Mouse (Mus musculus) adipocyte (in vitro differentiated cells): ENCODE measurements around the gene Zfp638.
"Not testable (repeated sequence)": the region's sequence is repeated elsewhere in the genome, so short reads cannot be mapped to it uniquely, and the experiment has no call there.

Source experiments
- DNase-seq: peaks from one replicate; pipeline ENCODE4 v3.0.0-alpha.2; 2016; ENCODE audit warnings: low spot score

Gene Zfp638

DNA sequence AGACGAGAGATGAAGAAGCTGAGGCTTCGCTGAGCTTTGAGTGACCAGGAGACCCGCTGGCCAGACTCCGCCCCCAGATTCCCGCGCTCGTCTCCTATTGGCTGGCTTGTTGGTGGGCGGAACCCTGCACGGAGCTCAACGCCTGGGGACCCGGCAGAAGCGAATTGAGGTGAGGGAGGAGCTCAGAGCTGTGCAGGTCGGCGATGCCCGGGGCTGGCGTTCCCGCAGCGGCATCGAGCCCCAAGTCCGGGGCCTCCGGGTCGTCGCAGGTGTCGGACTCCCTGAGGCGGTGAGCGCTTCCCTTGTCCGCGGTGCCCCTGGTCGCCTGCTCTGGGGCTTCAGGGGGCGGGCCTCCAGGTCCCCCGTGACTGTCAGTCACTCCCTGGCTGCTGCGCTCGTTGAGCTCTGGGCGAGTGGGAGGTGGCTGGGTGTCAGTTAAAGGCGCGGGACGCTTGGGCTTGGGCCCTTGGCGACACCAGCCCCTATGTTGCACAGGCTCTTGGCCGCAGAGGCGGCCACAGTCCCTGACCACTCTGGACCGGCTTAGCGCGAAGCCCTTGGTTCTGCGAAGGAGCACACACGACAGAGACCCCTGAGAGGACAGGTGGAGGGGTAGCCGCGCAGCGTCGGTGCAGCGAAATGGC is at the start of gene Zfp638:
TSS of gene Zfp638 (plus strand) at position 156 of the 644 bp plus-strand sequence.
- DNase-seq = peak; percentile 22

DNA sequence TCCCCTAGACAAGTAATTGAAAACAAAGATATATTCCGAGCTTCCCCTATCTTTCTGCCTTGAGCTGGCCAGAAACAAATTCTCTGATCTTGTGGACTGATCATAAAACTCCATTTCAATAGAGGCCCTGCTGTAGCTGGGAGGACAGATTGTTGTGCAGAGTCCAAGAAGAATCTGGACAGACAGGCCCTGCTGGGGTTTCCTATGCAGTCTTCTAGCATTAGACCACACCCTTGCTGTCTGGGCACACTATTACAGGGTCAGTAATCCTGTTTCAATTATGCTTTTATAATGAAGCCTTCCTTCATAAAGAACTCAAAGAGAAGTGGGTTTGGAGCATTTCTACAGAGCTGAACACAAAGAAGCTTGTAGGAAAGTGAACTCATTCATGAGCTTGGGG is 47.9 kb upstream of the Zfp638 start:
- no peak for DNase-seq

DNA sequence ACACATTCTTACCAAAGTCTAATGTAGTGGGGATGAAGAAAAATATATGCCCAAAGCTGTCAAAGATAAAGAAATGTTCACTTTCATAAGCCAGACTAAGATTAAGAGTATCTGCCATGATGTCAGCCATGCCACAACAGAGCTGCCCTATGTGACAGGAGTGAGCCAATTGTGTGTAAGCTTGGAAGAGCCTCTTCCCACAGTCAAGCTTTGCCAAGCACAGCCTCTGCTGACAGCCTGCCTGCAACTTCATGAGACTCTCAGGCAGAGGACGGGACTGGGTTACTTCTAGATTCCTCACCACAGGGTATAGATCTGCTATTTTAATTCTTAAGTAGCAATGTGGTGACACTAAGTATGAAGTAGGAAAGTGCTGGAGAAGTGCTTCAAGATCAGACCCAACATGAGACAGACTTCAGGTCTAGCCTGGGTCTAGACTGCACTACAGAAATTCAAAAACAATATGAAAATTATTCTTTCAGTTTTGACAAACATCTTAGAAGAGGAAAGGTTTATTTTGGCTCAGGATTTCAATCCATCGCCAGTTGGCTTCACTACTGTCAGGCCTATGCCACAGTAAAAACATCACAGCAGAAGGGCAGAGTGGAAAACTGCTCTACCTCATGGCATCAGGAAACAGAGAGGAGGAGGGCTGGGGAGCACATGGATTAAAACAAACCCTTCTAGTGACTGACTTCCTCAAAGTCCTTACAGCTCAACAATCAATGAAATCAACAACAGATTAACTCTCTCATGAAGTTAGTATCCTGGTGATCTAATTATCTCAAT is 46.0 kb upstream of the Zfp638 start:
- DNase-seq = peak; percentile 81

DNA sequence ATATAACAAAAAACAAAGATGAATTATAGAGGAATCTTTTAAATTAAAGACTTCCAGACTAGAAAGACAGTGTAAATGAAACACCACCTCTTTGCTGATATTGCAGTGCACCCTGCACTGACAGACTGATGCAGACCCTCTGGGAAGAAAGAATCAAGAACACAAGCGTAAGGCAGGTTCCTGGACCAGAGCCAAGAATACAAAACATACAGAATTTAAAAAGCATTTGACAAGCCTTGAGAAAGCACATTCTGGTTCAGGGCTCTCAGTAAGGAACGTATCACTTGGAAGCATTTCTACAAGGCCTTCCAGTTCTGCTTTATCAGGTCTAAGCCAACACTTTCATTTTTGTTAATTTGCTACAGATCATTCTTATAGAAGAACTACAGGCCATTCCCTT is 45.1 kb upstream of the Zfp638 start:
- DNase-seq = no peak

DNA sequence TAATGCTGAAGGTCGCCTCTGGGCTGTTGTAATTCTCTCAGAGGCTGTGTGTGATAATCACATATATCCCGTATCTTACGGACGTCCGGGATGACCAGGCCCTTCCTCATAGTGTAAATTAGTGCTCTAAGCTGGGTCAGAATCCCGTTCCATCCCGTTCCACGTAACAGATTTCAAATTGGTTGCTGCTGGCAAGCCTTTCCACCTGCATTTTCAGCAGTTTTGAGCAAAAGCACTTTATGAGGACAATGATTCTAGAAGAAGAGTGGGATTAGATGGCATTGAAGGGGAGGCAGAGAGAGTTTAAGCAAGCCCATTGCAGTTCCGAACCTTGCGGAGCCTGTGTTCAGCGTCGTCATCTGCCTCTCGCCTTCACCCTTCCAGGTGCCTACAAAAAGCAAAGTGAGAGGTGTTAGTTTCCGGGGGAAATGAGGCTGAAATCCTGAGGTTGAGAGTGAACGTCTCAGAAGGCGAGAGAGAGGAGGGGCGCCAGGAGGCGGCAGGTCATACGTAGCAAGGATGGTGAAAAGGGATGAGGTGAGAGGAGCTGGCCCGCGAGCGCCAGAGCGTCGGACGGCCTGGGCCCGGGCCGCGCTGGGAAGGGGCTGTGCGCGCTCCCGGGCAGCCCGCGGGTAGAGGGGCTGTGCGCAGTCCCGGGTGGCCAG is 35.8 kb upstream of the Zfp638 start:
- no peak for DNase-seq

DNA sequence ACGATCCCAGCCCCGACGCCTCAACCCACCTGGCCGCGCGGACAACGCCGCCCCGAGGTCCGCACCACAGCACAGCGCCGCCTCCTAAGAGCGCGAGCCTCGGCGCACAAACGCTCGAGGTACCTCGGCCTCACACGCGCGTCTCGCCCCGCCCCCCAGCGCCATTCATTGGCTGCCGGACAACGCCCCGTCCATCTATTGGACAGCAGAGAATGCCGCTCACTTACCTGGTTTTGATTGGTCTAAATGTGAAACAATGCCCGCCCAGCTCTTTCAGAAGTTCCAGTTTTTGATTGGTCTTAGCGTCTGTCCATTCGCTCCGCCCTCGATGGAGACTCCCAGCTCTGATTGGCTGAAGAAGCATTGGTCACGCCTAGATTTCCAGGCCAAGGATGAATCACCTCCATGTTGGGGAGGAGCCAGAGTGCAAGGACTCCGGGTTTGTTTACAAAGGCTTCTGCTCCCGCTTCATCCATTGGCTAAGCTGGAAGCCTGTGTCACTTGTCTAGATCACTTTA is 35.2 kb upstream of the Zfp638 start, which contains the start of gene Paip2b:
TSS of gene Paip2b (minus strand) at position 136 of the 518 bp plus-strand sequence.
- peak; percentile 100 for DNase-seq

DNA sequence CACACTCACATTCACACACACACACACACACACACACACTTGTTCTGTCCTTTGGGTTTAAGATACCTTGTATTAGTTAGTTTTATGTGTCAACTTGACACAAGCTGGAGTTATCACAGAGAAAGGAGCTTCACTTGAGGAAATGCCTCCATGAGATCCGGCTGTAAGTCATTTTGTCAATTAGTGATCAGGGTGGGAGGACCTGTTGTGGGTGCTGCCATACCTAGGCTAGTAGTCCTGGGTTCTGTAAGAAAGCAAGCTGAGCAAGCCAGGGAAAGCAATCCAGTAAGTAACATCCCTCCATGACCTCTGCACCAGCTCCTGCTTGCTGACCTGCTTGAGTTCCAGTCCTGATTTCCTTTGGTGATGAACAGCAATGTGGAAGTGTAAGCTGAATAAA is 34.5 kb upstream of the Zfp638 start:
- DNase-seq = not testable (repeated sequence)

DNA sequence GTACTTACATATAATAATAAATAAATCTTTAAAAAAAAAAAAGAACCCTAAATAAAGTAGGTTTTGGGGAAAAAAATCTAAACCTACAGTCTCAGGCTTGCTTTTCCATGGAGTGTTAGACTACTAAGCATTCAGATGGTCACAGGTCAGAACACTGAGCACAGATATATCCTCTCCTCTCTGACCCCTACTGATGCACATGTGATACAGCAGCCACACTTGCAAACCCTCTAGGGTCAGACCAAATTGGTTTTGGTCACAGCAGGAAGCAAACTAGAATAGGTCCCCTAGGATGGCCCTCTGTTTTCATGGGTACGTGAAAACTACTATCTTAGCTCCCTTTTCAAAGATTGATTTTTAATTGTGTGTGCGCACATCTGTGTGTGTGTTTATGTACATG is 30.1 kb upstream of the Zfp638 start:
- DNase-seq = no peak

DNA sequence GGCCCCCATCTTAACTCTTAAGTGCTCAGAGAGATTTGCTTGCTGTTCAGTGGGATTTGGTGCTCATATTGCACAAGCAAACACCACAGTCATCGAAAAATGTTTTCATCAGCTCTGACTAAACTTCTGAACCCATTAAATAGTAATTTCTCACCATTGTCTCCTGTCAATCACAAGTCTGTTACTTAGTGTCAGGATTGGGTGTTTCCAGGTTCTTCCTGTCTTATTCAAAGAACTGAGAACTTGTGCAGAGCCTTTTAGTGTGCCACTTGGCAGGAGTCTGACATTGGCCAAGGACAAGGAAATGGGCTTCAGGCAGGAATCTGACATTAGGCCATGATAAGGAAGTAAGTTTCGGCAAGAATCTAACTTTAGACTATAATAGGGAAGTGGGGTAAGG is 28.9 kb upstream of the Zfp638 start:
- DNase-seq = no peak

DNA sequence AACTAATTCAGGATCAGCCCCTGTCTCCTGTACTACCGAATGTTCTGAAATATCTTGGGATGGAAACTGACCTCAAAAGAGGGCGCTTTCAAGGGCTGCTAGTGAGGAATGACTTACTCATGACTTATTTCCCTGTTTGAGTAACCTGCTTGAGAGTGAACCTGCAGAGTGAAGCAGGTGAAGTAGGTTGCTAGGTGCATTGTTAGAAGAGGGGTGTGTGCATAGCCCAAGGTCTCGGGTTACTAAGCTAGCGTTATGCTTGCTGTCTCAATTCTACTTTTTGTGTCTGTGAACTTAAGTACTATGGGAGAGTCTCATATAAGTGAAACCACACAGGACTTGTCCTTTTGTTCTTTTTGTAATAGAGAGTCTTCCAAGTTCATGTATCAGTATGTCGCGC is 26.8 kb upstream of the Zfp638 start:
- DNase-seq = no peak

DNA sequence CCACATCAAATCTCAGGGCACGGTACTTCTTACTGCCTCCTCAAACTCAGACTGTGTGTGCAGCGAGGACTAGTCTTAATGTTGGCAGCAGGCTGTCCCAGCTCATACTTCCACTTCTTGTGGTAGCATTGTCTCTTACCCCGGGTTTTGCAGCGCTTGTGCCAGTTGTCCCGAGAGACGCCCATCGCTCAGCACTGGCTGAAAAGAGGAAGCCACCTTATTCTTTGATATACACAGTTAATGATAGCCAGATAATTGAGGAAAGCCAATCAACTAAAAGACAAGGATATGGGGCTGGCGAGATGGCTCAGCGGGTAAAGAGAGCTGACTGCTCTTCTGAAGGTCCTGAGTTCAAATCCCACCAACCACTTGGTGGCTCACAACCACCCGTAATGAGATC is 22.0 kb upstream of the Zfp638 start:
- no peak for DNase-seq

DNA sequence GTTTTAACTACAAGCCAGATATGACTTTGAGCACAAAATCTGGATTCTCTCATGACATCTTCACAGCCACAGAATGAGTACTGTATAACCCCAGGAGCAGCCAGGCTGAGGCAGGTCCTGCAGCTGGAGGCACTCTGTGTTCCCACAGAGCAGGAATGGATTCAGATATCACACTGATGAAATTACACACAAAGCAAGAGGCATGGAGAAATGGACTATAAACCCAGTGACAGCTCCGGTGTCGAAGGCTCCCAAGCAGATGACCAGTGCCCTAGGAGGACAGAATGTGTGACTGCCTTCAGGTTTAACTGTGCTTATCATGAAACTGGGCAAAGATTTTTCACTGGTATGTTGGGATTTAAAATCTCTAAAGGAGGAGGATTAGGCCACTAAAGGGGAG is 20.8 kb upstream of the Zfp638 start:
- DNase-seq = no peak

DNA sequence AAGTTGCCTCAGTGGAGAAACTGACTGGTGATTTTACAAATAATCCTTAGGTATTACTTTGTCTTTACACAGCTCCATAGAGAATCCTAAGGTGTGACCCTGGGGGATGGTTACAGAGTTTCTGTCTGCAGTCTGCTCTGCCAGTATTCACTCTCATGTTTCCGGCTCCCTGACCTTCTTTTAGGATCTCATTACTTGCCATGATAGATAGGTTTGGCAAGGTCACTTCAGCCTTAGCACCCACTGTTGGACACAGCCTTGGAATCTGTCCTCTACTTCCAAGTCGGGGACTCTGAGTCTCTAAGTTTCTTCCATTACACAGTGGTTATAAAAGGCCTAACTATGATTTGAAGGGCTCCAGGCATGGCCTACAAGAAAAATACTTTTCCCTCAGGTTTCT is 17.5 kb upstream of the Zfp638 start:
- no peak for DNase-seq

DNA sequence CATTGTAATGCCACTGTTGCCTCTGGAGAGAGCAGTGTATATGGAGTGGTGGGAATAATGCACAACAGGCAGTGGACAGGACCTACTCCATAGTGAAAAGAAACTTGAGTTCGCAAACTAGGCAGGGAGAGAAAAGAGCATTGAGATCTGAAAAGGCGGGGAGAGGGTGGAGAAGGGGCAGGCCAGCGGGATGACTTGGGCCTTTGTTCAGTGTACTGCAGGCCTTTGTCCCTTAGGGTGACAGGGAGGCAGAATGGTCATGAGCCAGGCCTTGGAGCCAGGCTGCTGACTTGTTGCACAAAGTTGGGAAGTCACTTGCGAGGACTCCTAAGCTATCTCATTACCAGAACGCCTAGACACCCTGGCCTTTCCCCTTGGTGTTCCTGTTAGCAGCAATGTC is 9.4 kb upstream of the Zfp638 start:
- no peak for DNase-seq

DNA sequence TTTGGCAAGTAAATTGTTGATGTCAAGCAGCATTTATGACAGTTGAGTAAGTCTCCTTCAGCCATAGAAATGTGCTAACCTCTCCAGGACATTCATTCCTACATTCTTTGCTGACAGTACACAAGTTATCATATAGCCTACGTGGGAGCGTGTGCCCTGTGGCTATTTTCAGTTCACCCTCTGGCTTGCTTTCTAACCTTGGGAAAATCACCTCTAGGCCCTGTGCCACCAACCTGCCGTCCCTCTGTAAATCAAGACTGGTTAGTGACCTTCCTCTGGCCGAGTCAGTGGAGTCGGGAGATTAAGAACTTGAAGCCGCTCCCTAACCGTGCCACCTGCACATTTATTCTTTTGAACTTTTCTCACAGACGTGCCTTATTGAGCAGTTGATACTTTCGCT is 6.9 kb upstream of the Zfp638 start:
- no peak for DNase-seq

DNA sequence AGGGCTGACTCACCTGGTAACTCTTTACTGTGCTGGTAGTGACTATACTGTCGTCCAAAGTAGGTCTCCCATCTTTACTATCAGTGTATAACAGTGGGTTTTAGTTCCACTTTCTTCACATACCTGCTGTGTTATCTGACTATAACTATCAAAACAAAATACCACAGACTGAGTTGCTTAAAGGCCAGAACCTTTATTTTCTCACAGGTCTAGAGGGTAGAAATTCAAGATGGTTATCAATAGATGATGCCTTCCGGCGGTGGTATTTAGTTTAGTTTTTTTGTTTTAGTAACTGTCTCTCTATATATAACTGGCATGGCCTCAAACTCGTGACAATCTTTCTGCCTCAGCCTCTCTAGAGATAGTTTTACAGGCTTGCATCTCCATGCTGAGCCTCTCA is 3.4 kb upstream of the Zfp638 start:
- DNase-seq = no peak

DNA sequence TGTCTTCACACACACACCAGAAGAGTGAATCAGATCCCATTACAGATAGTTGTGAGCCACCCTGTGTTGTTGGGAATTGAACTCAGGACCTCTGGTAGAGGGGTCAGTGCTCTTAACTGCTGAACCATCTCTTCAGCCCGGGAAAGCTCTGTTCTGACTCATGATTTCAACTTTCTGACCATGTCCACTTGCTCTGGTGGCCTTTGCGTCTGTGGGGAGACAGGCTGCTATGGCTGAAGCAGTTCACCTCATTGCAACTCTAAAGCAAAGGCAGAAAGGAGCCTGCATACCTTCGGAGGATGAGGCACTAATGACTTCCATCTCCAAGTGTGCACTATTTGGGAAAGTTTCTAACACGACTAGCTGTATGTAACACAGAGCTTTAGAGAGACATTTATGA is 486 bp upstream of the Zfp638 start:
- DNase-seq = no peak

DNA sequence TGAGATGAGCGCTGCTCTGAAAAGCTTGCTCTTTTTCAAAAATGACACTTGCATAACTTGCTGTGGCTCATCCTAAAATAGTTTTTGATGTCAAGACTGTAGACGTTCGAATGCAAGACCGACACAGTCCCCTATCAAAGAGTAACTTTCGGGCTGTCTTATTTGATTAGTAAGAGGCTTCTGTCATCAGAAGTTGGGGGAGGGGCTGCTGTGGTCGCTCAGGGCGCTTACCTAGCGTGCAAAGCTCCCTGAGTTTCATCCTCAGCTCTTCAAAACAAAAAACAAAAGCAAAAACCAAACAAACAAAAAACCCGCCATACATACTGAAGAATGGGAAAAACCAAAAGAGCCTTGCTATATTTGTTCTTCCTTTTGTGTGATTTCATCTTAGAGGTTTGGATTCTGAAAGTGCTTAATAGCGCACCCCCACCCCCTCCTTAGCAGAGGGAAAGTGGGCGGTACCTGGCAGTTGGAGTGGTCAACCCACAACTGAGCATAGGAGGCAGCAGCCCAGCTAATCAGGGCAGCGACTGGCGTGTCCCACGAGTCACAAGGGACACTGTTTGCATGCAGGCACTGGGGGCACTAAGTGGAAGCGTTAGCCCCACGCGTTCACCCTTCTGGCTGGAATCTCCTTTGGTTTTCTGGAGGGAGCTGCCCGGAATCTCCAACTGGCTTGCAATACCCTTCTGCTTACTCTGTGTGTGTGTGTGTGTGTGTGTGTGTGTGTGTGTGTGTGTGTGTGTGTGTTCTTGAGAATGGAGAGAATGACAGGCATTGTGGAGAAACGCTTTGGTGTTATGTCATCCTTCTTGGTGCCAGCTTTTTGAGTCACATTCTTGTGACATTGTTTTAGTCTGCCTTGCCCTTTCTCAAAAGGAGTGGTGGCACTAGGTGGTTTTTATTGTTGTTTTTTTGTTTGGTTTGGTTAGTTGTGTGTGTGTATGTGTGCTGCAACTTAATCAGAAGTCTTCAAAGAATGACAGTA is 983 bp downstream of the Zfp638 start:
- peak; percentile 50 for DNase-seq

DNA sequence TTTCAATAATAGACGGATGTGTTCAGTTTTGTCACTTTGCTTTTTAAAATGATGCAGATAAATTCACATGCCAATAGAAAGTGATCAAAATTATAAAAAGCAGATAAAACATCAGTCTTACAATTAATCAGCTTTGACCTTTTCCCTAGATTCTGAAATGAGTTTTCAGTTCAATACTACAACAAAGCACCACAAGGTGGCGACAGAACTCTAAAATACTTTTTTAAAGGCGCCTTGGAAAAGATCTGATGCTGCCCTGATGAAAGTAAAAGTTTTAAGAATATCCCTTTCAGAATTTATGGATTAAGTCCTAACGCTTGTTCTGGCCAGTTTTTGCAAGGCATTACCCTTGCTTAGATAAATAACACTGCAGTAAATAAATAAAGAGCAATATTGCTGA is 12.9 kb downstream of the Zfp638 start:
- DNase-seq = peak; percentile 83

DNA sequence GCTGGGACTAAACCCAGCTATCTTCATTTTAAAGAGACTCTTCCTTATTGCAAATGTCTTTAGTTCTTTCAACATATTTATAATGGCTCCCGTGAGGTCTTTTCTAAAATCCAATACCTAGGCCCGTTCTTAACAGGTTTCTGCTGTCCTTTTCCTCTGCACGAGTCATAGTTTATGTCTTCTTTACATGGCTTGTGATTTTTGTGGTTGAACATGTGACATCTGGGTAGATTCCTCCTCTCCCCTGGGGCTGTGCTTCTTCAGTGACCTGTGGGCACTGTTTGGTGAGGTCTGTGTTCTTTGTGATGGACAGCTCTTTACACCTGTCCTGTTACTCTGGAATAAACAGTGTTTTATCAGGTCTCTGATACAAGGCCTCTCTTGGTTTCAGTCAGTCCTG is 19.9 kb downstream of the Zfp638 start:
- DNase-seq = no peak

DNA sequence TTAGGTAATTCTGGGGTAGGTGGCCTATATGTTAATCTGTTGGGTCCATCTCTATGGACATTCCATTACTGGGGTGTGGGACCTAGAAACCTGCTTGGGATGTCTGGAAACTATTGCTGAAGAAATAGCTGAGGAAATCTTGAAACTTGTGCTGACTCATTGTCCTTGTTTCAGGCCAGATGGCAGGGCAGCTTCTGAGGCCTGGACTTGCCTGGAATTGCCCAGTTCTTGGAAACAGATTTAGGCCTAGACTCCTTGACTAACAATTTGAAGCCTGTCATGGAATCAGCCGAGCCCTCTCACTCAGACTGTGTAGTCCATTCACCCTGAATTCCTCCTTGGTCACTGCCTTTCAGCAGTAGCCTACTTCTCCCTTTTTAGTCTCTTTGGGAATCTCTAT is 21.9 kb downstream of the Zfp638 start:
- DNase-seq = peak; percentile 79
